Mouse (Mus musculus): ENCODE results near the gene Arhgef19. TPM values are rescaled to one million over a fixed set of nuclear protein-coding genes. Genes with fewer than 3 reads are reported as not detected.

The Arhgef19 gene
- total RNA-seq, 2 experiments from 2014 or later, result 1.8 to 2.4 TPM

DNA sequence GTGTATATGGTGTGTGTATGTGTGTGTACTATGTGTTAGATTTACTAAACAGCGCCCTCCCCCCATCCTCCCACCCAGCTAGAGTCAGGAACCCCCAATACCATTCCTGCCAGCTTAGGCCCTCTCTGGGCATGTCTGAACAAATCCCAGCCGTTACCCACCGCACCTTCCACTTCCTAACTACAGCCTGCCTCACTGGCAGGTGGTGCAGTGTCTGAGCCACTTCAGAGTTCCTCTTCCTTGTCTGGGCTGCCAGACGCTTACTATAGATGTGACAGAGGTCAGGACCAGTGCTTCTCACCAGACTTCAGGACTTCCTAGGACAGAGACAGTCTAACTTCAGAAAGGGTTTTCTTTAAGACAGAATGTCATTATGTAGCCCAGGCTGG, 64.9 kb downstream of the Arhgef19 start:
- no peak for DNase-seq
- intact Hi-C loops (cut with DNase I), result no loop called here

DNA sequence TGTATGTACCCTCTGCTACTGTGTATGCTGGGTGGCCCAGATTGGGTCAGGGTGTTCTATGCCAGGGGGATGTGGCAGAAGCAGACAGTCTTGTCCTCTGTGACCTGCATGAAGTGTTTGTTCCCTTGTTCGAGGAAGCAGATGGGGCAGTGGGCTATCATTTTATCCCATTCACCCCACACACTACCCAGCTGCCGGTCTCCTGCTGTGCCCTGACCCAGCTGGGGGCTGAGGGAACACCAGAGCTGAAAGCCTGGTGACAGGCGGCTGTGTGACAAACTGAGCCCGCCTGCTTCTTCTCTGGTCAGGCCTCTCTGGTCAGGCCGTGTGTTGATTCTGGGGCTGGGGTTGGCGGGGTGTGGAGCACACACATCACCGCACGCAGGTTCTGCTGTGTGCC, 66.8 kb downstream of the Arhgef19 start:
- peak; percentile 40 for DNase-seq
- intact Hi-C loops (cut with DNase I), result no loop called here

Other genes with a start within 250 kb of the Arhgef19 start
- 10 to 100 TPM; 37.0 to 39.0 TPM for gene Mfap2, start 229.1 kb upstream of the Arhgef19 start, total RNA-seq (2021)
- gene Crocc, start 178.9 kb upstream of the Arhgef19 start, total RNA-seq (2021), result 10 to 100 TPM; 36.7 to 37.2 TPM
- 10 to 100 TPM; 36.6 to 41.4 TPM for gene Necap2, start 161.1 kb upstream of the Arhgef19 start, total RNA-seq (2021)
- gene Spata21, start 151.2 kb upstream of the Arhgef19 start, total RNA-seq (2021), result under 1 TPM in 1 of 2 experiments, not detected in 1; 0.40 TPM
- 10 to 100 TPM; 54.5 to 56.8 TPM for gene Szrd1, start 99.7 kb upstream of the Arhgef19 start, total RNA-seq (2021)
- gene Fbxo42, start 91.6 kb upstream of the Arhgef19 start, total RNA-seq (2021), result 10 to 100 TPM; 30.4 to 31.4 TPM
- gene Rsg1, start 25.5 kb upstream of the Arhgef19 start, total RNA-seq (2021), result 1 to 10 TPM; 4.3 to 5.1 TPM
- 1 to 10 TPM; 1.6 TPM for gene Epha2, start 61.7 kb downstream of the Arhgef19 start, total RNA-seq (2021)
- 10 to 100 TPM; 32.5 to 35.1 TPM for gene Fam131c, start 128.7 kb downstream of the Arhgef19 start, total RNA-seq (2021)
- under 1 TPM in 1 of 2 experiments, not detected in 1; 0.60 TPM for gene Clcnka, start 159.2 kb downstream of the Arhgef19 start, total RNA-seq (2021)
- not detected for gene Clcnkb, start 176.5 kb downstream of the Arhgef19 start, total RNA-seq (2021)
- not detected for gene Hspb7, start 181.3 kb downstream of the Arhgef19 start, total RNA-seq (2021)
- gene Srarp, start 196.6 kb downstream of the Arhgef19 start, total RNA-seq (2021), result 1 to 10 TPM; 1.5 to 1.8 TPM
- gene Zbtb17, start 205.2 kb downstream of the Arhgef19 start, total RNA-seq (2021), result 10 to 100 TPM; 32.7 to 35.3 TPM

Data from left cerebral cortex, postnatal 4 days (tissue).